Mouse (Mus musculus) layer of hippocampus, adult 8-10 months (tissue): ENCODE data around the gene Umad1. TPM values are rescaled to one million over a fixed set of nuclear protein-coding genes. Genes with fewer than 3 reads are reported as not detected.
"Not testable (repeated sequence)": the region's sequence is repeated elsewhere in the genome, so short reads cannot be mapped to it uniquely, and the experiment has no call there.

ENCODE experiments used
- DNase-seq, 2 experiments: peaks; one replicate each; pipeline ENCODE4 v3.0.0; 2022; ENCODE audit warnings: low spot score in 2 of 2
- total RNA-seq, 4 experiments: library from RNA; stranded (reverse); gene quantifications; 2 replicates each; pipeline ENCODE4 v1.2.4; 2022

The Umad1 gene
- total RNA-seq, 4 experiments from 2014 or later: 33.2 to 40.9 (median 37.7) TPM

GRCm38 (mm10) chr6:8312554-8312953, 53.5 kb downstream of the Umad1 start:
- no peak for DNase-seq

GRCm38 (mm10) chr6:8316201-8316600, 57.1 kb downstream of the Umad1 start:
- no peak for DNase-seq

- DNase-seq: no peak
These were observed 60.5 kb downstream of the Umad1 start for GRCm38 (mm10) chr6:8319591-8319990.

- DNase-seq: not testable (repeated sequence)
These were observed 72.4 kb downstream of the Umad1 start for GRCm38 (mm10) chr6:8331496-8331895.

GRCm38 (mm10) chr6:8333380-8333779, 74.3 kb downstream of the Umad1 start:
- DNase-seq: no peak

- DNase-seq: no peak
These were observed 77.7 kb downstream of the Umad1 start for GRCm38 (mm10) chr6:8336487-8337390.

GRCm38 (mm10) chr6:8339453-8339852, 80.4 kb downstream of the Umad1 start:
- no peak for DNase-seq

GRCm38 (mm10) chr6:8343271-8343670, 84.2 kb downstream of the Umad1 start:
- DNase-seq: no peak

DNA sequence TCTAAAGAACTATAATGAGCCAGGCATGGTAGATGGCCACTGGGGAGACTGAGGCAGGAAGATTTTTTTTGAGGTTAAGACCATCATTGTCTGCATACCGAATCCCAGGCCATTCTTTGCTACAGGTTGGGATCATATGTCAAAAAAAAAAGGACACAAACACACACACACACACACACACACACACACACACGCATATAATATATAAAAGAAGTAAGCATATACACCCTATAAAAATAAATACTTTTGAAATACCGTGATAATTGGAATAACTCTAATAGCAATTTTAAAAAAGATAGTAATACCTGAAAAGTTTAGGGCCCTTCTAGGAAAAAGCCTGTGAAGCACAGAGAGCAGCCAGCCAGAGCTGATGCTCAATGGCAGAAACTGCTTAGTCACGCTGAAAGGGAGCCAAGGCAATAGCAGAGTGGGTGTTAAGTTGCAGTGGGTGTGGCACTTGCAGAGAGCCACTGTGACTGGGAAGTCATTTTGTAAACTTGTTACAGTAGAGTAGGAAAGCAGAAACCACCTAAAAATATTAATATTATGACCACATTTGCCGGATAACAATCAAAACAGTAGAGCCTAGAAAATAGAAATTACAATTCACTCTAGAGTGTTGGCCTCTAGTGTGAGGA, 86.2 kb downstream of the Umad1 start:
- DNase-seq: no peak

DNA sequence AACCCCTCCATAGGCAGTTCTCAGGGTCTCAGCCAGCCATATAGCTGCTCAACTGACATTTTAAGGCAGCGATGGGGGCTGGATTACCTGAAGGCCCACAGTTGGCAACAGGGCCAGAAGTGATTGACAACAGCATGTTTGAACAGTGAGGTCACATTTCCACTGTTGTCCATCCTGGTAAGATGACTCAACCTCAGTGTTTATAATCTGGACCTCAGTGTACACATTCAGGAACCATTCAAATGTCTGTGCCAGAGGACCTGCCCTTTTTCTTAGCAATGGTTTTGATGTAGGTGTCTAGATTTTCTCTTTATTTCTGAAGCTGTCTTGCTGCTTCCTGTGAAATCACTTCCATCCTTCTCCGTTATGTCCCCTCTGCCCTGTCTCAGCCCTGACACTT, 88.1 kb downstream of the Umad1 start:
- no peak for DNase-seq

DNA sequence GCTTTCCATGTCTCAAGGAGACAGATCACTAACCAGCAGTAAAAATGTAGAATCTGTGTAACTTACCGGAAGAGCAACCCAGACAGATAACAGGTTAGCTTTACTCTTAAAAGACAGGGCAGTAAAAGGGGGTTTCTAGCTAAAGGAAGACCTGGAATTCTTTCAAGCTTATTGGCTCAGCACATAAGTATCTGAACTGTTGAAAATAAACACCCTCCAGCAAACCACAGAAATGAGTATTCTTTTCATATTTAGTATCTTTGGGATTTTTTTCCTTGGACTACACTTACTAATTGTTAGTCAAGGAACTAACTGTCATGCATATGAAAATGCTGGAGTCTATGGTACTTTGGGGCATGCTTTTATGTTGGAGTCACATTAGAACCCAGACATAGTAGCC, 89.3 kb downstream of the Umad1 start:
- no peak for DNase-seq

DNA sequence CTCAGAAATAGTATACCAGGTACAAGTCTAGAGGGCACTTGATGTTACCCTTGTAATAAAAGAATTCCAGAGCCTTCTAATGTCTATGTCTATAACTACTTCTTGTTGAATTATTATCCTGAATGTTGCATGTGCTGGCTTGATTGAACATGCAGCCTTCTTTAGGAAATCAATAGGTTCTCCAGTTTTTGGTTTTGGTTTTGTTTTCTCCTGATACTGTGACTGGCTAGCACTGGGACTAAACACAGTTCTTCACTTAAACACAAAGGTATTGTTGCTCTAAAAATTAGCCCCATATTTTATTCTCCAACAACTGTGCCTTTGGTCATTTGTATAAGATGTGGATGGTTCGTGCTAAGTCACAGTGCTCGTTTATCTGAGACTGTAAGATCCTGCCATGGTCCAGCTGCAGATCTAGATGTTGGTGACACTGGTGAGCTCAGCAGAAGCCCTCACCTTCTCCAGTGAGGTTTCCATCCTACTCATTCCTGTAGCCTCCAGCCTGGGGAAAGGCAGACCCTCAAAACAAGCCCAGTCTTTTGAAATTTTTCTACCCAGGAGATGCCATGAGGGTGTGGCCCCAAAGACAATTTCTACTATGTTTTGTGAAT, 90.1 kb downstream of the Umad1 start:
- no peak for DNase-seq

DNA sequence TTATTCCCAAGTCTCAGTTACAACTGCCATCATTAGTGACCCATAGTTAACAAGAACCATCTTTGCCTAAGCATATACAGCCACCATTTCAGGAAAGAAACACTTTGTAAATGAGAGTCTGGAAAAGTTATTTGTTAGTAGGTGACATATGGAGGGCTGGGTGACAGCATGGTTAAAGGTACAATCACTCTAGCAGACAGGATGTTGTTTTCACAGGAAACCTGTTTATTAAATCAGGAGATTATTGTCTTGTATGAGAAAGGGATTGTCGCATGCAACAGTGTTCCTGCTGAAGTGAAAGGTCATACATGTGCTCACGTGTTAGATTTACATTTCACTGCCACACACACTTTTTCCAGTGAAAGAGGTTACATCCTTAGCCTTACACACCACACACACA, 92.4 kb downstream of the Umad1 start:
- no peak for DNase-seq

DNA sequence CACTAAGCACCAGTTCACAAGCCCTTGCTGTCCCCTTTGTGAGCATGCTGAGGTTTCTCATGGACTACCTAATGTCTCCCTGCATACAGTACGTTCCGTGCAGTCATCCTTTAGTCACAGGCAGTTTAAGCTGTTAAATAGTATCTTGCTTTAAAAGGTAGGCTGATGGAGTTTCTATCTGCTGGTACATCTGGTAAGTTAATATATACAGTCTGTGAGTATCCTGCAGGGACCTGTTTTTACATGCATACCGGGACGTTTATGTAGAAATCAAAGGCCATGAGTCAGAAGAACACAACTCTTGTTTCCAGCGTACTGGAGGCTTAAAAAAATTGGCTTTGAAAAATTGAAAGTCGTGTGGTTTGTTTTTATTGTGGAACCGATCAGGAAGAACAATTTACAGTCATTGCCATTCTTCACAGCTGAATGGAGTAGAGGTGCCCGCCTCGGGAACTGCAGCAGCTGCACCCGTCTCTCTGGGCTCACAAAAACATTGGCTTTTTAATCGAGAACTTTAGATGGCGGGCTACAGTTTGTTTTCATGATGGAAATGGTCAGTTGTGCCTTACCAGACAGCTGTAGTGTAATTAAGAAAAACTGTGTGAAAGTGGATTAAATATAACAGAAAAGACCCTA, 93.6 kb downstream of the Umad1 start:
- DNase-seq: no peak

DNA sequence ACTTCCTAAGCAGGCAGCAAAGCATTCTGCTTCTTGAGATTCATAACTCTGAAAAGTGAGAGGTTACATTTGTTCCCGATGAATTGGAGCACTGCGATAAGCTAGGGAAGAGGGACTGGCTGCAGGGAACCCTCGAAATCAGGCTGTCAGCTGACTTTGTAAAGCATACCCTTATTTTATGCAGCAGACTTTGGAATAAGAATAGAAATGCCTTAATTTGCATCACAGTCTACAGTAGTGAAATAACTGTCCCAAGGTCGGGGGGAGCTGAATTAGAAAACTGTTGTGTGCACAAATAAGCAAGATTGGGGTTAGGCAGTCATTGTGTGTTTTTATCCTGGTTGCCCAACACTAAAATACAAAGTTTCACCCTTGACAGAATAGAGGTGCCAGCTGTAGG, 94.4 kb downstream of the Umad1 start:
- DNase-seq: no peak

DNA sequence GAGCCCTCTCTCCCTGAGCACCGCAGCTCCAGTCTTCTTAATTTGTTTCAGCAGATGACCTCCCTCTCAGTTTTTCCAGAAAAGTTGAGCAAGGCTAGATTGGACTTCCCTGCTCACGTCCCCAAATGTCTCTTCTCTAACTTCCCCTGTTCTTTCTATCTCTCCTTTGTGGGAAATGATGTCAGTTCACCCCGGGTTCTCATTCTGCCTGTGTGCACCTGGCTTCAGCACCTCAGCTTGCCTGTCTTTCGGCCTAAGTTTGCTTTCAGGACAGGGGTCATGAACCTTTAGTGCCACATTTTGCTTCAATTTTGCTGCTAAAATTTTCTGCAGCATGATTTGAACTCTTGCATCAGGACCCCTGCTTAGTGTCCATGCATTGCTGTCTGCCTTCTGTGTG, 95.8 kb downstream of the Umad1 start:
- DNase-seq: no peak

DNA sequence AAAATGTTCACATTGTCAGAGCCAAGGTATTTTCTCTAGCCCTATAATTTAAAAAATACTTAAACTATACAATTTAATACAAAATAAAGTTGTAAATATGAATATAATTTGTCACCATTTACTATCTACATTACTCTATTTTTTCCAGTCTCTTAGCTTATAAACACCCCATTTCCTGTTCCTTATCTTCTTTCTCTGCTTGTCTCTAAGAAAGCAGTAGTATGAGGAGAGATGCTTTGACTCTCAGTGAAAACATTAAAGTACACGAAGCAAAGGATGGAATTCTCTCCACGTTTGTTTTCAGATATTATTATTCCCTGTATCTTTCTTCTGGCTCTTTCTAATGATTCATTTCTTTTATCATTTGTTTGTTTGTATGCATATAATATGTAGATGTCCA, 99.1 kb downstream of the Umad1 start:
- no peak for DNase-seq

GRCm38 (mm10) chr6:8358782-8359181, 99.7 kb downstream of the Umad1 start:
- DNase-seq: no peak

GRCm38 (mm10) chr6:8360805-8361204, 101.7 kb downstream of the Umad1 start:
- DNase-seq: no peak

DNA sequence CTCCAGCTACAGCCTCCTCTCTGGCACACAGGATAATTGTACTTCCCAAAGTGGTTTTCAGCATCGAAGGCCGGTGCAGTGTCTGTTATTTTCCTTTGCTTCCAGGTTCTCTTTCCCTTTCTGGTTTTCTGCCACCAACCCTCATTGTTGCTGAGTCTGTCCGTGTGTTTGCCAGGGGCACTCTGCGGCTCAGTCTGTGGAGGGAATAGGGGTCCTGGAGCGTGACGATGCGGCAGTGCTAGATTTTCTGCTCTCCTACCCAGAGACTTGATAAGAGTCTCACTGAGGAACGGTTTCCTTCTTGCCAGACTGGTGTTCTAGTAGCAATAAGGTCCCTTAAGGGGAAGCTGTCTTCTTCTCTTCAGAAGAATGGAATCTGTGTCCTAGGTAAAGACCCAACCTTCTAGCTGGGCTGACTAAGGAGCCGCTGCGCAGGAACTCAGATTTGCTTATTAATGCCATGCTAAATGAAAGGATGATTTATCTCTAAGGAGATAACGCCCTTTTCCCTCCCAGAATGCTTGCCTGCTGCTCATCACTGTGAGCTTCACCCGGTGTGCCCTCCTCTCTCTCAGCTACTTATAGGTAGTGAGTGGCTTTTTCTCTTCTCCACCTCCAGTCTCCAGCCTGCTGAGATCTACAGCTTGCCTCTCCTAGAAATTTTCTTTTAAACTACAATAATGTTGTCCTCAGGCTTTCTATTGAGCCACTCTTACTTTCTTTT, 105.1 kb downstream of the Umad1 start:
- DNase-seq: no peak

- no peak for DNase-seq
These were observed 105.7 kb downstream of the Umad1 start for GRCm38 (mm10) chr6:8364757-8365150.
